Mouse (Mus musculus) lung, postnatal 0 days (tissue): ENCODE data around the gene Bud13. TPM values are rescaled to one million over a fixed set of nuclear protein-coding genes. Genes with fewer than 3 reads are reported as not detected.

Experiments
- ATAC-seq: fragments of 200-750 bp; cut with Nextera tagmentation; 2 replicates; pipeline ENCODE4 v1.8.0; 2017; ENCODE audit warnings: moderate library complexity
- DNase-seq: peaks from one replicate; pipeline ENCODE4 v3.0.0-alpha.2; 2016; ENCODE audit warnings: low spot score
- H3K27ac ChIP-seq: fragments of 300-500 bp; sonication (generic); 2 replicates; pipeline ENCODE4 v1.5.1; 2014; ENCODE audit warnings: antibody characterized with exemption, mild to moderate bottlenecking, low read length, mixed read lengths
- H3K27me3 ChIP-seq: fragments of 300-500 bp; sonication (generic); replicated peaks from 2 replicates; pipeline ENCODE4 v1.6.1; 2014; ENCODE audit warnings: low read length, mixed read lengths; ENCODE audit not compliant: insufficient read depth
- H3K36me3 ChIP-seq: fragments of 300-500 bp; sonication (generic); 2 replicates; pipeline ENCODE4 v1.6.1; 2014; ENCODE audit warnings: low read length, mixed read lengths; ENCODE audit not compliant: insufficient read depth
- H3K4me1 ChIP-seq: fragments of 300-500 bp; sonication (generic); 2 replicates; pipeline ENCODE4 v1.6.1; 2014; ENCODE audit warnings: antibody characterized with exemption, low read depth, low read length, mixed read lengths; ENCODE audit not compliant: insufficient read depth
- H3K4me2 ChIP-seq: fragments of 300-500 bp; sonication (generic); replicated peaks from 2 replicates; pipeline ENCODE4 v1.6.1; 2014; ENCODE audit warnings: low read depth, mild to moderate bottlenecking, low read length, moderate library complexity, mixed read lengths
- H3K4me3 ChIP-seq: fragments of 300-500 bp; sonication (generic); 2 replicates; pipeline ENCODE4 v1.5.1; 2014; ENCODE audit warnings: low read depth, low read length
- H3K9ac ChIP-seq: fragments of 300-500 bp; sonication (generic); replicated peaks from 2 replicates; pipeline ENCODE4 v1.6.1; 2014; ENCODE audit warnings: low read depth, mild to moderate bottlenecking
- H3K9me3 ChIP-seq: fragments of 300-500 bp; sonication (generic); 2 replicates; pipeline ENCODE4 v1.6.1; 2016; ENCODE audit warnings: low read length, mixed read lengths
- CTCF ChIP-seq: IDR thresholded peaks from 2 replicates; pipeline ENCODE4 v1.5.1; 2016; ENCODE audit warnings: antibody characterized with exemption, mild to moderate bottlenecking
- EP300 ChIP-seq: IDR thresholded peaks from 2 replicates; pipeline ENCODE4 v1.6.1; 2016; ENCODE audit warnings: antibody characterized with exemption, mild to moderate bottlenecking, control low read depth
- WGBS: fragments of 180-500 bp; shearing (Covaris S2); extraction: QIAGEN DNeasy Blood & Tissue Kit; methylation state at CpG from one replicate; pipeline ENCODE4 v1.1.7; 2014; 5-methylcytosine and 5-hydroxymethylcytosine counted together
- polyA plus RNA-seq: library from polyadenylated mRNA; unstranded; fragments of >200 nt; fragmentation: Nextera tagmentation; extraction: Ambion mirVana; gene quantifications from 2 replicates; pipeline ENCODE4 v1.2.1, GENCODE M21; 2015

The Bud13 gene
- polyA plus RNA-seq, 1 experiment from 2014 or later: 9.9 TPM

DNA sequence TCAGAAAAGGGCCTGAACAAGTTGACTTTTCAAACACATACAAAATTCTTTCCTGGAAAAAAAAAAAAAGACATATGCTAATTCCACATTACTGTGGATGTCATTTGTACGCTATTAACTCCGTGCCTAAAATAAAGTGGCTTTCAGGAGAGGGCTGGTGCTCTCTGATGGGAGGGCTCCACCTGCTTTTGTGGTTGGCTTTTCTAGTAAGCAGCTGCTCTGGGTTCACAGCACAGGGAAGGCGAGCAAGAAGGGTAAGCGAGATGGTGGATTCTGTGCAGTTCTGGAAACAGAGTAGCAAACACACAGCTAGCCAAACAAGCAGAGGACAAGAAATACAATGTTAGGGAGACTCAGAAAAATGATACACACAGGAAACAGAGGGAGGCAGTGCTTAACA lies 55.6 kb downstream of the Bud13 start:
- Histone ChIP-seq H3K9ac (no peak overlapping the region), H3K4me3 (no peak overlapping the region), H3K9me3 (no peaks in the 10 kb centered on the region), H3K4me1 (no peaks in the 10 kb centered on the region), H3K4me2 (no peak overlapping the region), H3K27ac (no peak overlapping the region), H3K36me3 (no peaks in the 10 kb centered on the region), H3K27me3 (no peaks in the 10 kb centered on the region)
- ATAC-seq (no peak), DNase-seq (no peak)
- no peak for TF ChIP-seq CTCF
- TF ChIP-seq EP300: no peak
- WGBS: 47% methylated on average over 4 of the region's 4 CpGs

DNA sequence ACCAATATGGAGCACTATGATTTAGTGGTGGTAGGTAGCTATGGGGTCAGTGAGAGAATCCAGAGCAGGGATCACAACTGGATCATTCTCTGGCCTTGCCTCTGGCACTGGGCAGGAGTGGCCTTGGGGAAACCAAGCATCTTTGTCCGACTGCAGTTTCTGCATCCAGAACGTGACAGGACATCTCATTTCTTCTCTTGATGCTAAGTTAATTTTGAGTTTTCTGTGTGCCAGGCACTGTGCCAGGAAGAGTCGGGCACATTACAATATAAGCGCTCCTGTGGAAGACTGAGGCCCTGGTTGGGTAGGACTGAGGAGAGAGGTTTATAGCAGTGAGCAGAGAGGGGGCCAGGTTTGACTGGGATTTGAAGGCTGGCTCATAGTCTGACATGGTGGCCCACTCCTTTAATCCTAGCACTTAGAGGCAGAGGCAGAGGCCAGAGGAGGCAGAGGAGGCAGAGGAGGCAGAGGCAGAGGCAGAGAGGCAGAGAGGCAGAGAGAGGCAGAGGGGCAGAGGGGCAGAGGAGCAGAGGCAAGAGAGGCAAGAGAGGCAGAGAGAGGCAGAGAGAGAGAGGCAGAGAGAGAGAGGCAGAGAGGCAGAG lies 56.3 kb downstream of the Bud13 start:
- TF ChIP-seq CTCF (no peak), EP300 (no peak)
- 73% methylated on average over 4 of the region's 4 CpGs for WGBS
- no peak overlapping the region for H3K4me3 ChIP-seq
- no peak overlapping the region for H3K27ac ChIP-seq
- no peaks in the 10 kb centered on the region for H3K27me3 ChIP-seq
- H3K4me1 ChIP-seq: no peaks in the 10 kb centered on the region
- ATAC-seq (no peak), DNase-seq (no peak)
- no peaks in the 10 kb centered on the region for H3K36me3 ChIP-seq
- no peak overlapping the region for H3K9ac ChIP-seq
- H3K4me2 ChIP-seq: no peak overlapping the region
- H3K9me3 ChIP-seq: no peaks in the 10 kb centered on the region

DNA sequence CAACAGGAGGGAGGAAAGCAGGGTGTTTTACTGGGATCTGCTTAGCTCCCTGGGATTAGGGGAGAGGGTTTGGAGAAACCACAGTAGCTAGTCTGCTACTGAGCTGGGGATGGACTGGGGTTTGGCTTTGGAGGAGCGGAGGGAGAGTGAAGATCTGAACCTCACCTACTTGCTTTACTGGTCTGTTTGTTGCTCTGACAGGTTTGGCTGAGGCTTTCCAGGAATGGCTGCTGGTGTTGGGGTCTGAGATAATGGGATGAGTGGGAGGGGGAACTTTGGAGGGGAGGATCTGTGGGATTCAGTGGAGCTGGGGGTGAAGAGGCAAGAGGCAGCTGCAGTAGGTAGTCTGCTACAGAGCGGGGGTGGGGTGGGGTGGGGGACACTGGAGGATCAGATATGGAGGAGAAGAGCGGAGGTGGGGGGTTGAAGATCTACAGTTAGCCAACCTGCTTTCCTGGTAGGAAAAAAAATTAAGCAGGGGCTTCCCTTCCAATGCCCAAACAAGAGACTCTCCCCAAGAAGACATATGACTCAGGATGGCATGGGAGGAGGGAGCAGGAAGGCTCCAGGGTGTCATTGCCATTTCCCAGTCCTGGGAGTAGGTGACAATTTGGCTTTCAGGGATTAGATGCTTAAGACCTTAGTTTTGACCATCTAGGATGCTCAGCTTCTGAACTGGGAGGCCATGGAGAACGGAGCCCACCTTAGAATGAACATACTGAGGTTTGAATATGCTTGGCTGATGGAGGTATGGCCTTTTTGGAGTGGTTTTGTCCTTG lies 63.3 kb downstream of the Bud13 start:
- H3K4me2 ChIP-seq: no peak overlapping the region
- no peak overlapping the region for H3K9ac ChIP-seq
- 74% methylated on average over 4 of the region's 4 CpGs for WGBS
- DNase-seq (no peak), ATAC-seq (no peak)
- no peaks in the 10 kb centered on the region for H3K36me3 ChIP-seq
- no peak overlapping the region for H3K4me3 ChIP-seq
- TF ChIP-seq CTCF (no peak), EP300 (no peak)
- H3K27ac ChIP-seq: no peak overlapping the region
- H3K4me1 ChIP-seq: no peaks in the 10 kb centered on the region
- no peaks in the 10 kb centered on the region for H3K9me3 ChIP-seq
- no peaks in the 10 kb centered on the region for H3K27me3 ChIP-seq

Other genes with a start within 250 kb of the Bud13 start
- 2.2 and 3.7 TPM in 2 replicates for gene Apoa1, start 54.4 kb upstream of the Bud13 start, polyA plus RNA-seq
- not detected in 2 replicates for gene Apoc3, start 47.4 kb upstream of the Bud13 start, polyA plus RNA-seq
- gene Apoa4, start 42.3 kb upstream of the Bud13 start, polyA plus RNA-seq: 0.06 TPM in 1 of 2 replicates, not detected in the other
- 0.06 and 0.24 TPM in 2 replicates for gene Apoa5, start 14.4 kb upstream of the Bud13 start, polyA plus RNA-seq
- 27.5 and 28.8 TPM in 2 replicates for gene Zpr1, start 9.9 kb upstream of the Bud13 start, polyA plus RNA-seq
- gene 4931429L15Rik, start 37.0 kb downstream of the Bud13 start, polyA plus RNA-seq: not detected in 2 replicates